Mouse (Mus musculus) limb, embryonic 11.5 days (tissue): ENCODE results near the gene Mylk. TPM values are rescaled to one million over a fixed set of nuclear protein-coding genes. Genes with fewer than 3 reads are reported as not detected.

ENCODE experiments used
- ATAC-seq: fragments of 200-750 bp; cut with Nextera tagmentation; 2 replicates; pipeline ENCODE4 v1.8.0; 2017; ENCODE audit warnings: low read depth; ENCODE audit not compliant: insufficient number of reproducible peaks, low FRiP score, low TSS enrichment
- DNase-seq: peaks from one replicate; pipeline ENCODE4 v3.0.0-alpha.2; 2015; ENCODE audit warnings: low spot score
- H3K27ac ChIP-seq: fragments of 300-500 bp; sonication (generic); replicated peaks from 2 replicates; pipeline ENCODE4 v1.5.1; 2014; ENCODE audit warnings: low read depth, mild to moderate bottlenecking, low read length
- H3K27me3 ChIP-seq: fragments of 300-500 bp; sonication (generic); 2 replicates; pipeline ENCODE4 v1.6.1; 2014; ENCODE audit warnings: mild to moderate bottlenecking, low read length, mixed read lengths; ENCODE audit not compliant: control insufficient read depth, insufficient read depth
- H3K36me3 ChIP-seq: fragments of 300-500 bp; sonication (generic); 2 replicates; pipeline ENCODE4 v1.6.1; 2014; ENCODE audit warnings: mild to moderate bottlenecking, low read length, moderate library complexity, mixed read lengths; ENCODE audit not compliant: control insufficient read depth, insufficient read depth
- H3K4me1 ChIP-seq: fragments of 300-500 bp; sonication (generic); 2 replicates; pipeline ENCODE4 v1.6.1; 2014; ENCODE audit warnings: low read length, mixed read lengths; ENCODE audit not compliant: control insufficient read depth, insufficient read depth
- H3K4me2 ChIP-seq: fragments of 300-500 bp; sonication (generic); 2 replicates; pipeline ENCODE4 v1.6.1; 2014; ENCODE audit warnings: low read depth, mild to moderate bottlenecking, moderate library complexity; ENCODE audit not compliant: severe bottlenecking
- H3K4me3 ChIP-seq: fragments of 300-500 bp; sonication (generic); 2 replicates; pipeline ENCODE4 v1.5.1; 2014; ENCODE audit warnings: low read depth, low read length
- H3K9ac ChIP-seq: fragments of 300-500 bp; sonication (generic); 2 replicates; pipeline ENCODE4 v1.6.1; 2014; ENCODE audit warnings: mild to moderate bottlenecking, low read length
- H3K9me3 ChIP-seq: fragments of 300-500 bp; sonication (generic); 2 replicates; pipeline ENCODE4 v1.6.1; 2016; ENCODE audit warnings: low read length; ENCODE audit not compliant: control insufficient read depth
- WGBS: fragments of 180-500 bp; shearing (Covaris S2); extraction: QIAGEN DNeasy Blood & Tissue Kit; methylation state at CpG from one replicate; pipeline ENCODE4 v1.1.7; 2014; 5-methylcytosine and 5-hydroxymethylcytosine counted together
- polyA plus RNA-seq: library from polyadenylated mRNA; unstranded; fragments of >200 nt; fragmentation: Nextera tagmentation; extraction: Ambion mirVana; gene quantifications from 2 replicates; pipeline ENCODE4 v1.2.1, GENCODE M21; 2014

Gene Mylk
- polyA plus RNA-seq, 1 experiment from 2014 or later: 5.4 TPM

- Histone ChIP-seq H3K9me3 (no peaks in the 10 kb centered on the region), H3K9ac (no peak overlapping the region), H3K27me3 (0 out of 2 replicates have a peak, but pooled peaks cover 5% of the 10 kb centered on the region), H3K27ac (no peak overlapping the region), H3K36me3 (no peaks in the 10 kb centered on the region), H3K4me3 (no peak overlapping the region), H3K4me1 (no peaks in the 10 kb centered on the region; the same call in 1 of the 2 replicates), H3K4me2 (no peak overlapping the region)
- WGBS: 42% methylated on average over 11 of the region's 11 CpGs
- DNase-seq: no peak
- ATAC-seq: no peak
Measured at GRCm38 (mm10) chr16:34999986-35000385, 255.0 kb downstream of the Mylk start.

- H3K9ac ChIP-seq: no peak overlapping the region
- 0 out of 2 replicates have a peak, but pooled peaks cover 5% of the 10 kb centered on the region for H3K27me3 ChIP-seq
- H3K9me3 ChIP-seq: no peaks in the 10 kb centered on the region
- 3% methylated on average over 10 of the region's 10 CpGs for WGBS
- ATAC-seq: no peak
- H3K4me1 ChIP-seq: no peaks in the 10 kb centered on the region; the same call in 1 of the 2 replicates
- peak; percentile 34 for DNase-seq
- H3K4me2 ChIP-seq: peak overlapping the region; percentile 8; the same call in 1 of the 2 replicates
- H3K4me3 ChIP-seq: no peak overlapping the region
- no peak overlapping the region for H3K27ac ChIP-seq
- no peaks in the 10 kb centered on the region for H3K36me3 ChIP-seq
Measured at GRCm38 (mm10) chr16:35000923-35001560, 256.0 kb downstream of the Mylk start.

DNA sequence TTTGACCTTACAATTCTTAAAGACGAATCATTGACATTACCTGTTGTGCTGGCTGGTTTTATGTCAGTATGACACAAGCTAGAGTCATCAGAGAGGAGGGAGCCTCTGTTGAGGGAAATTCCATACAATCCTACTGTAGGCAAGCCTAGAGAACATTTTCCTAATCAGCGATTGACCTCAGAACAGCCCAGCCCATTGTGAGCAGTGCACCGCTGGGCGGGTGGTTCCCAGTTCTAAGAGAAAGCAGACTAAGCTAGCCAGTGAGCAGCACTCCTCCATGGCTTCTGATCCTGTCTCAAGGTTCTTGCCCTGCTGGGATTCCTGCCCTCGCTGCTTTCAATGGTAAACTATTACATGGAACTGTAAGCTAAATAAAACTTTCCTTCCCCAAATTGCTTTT, 259.3 kb downstream of the Mylk start:
- Histone ChIP-seq H3K4me1 (no peaks in the 10 kb centered on the region; the same call in 1 of the 2 replicates), H3K4me3 (no peak overlapping the region), H3K4me2 (no peak overlapping the region), H3K9ac (no peak overlapping the region), H3K27ac (no peak overlapping the region), H3K27me3 (0 out of 2 replicates have a peak, but pooled peaks cover 3% of the 10 kb centered on the region), H3K9me3 (no peaks in the 10 kb centered on the region), H3K36me3 (no peaks in the 10 kb centered on the region)
- DNase-seq (no peak), ATAC-seq (no peak)
- 78% methylated on average over 5 of the region's 5 CpGs for WGBS

DNA sequence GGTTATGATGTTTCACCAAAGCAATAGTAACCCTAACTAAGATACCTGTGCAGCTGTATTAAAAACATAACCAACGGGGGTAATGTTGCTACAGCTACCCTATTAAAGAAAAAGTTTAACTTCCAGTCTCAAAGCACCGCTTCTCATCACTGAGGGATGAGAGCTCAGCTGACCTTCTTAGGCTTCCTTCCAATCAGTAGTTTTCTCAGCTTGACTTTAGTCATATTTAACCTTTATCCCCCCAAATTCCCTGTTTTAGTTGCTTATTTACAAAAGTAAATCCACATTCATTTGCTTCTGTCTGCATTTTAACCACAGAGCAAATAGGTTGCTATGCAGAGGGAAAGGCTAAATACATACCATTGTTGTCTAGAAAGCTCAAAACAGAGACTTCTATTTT, 259.7 kb downstream of the Mylk start:
- H3K27me3 ChIP-seq: 0 out of 2 replicates have a peak, but pooled peaks cover 3% of the 10 kb centered on the region
- no peak overlapping the region for H3K4me2 ChIP-seq
- no peaks in the 10 kb centered on the region; the same call in 1 of the 2 replicates for H3K4me1 ChIP-seq
- no peak overlapping the region for H3K4me3 ChIP-seq
- no peak for DNase-seq
- ATAC-seq: no peak
- WGBS: 85% methylated on average over 2 of the region's 2 CpGs
- no peaks in the 10 kb centered on the region for H3K36me3 ChIP-seq
- no peak overlapping the region for H3K9ac ChIP-seq
- H3K9me3 ChIP-seq: no peaks in the 10 kb centered on the region
- H3K27ac ChIP-seq: no peak overlapping the region

DNA sequence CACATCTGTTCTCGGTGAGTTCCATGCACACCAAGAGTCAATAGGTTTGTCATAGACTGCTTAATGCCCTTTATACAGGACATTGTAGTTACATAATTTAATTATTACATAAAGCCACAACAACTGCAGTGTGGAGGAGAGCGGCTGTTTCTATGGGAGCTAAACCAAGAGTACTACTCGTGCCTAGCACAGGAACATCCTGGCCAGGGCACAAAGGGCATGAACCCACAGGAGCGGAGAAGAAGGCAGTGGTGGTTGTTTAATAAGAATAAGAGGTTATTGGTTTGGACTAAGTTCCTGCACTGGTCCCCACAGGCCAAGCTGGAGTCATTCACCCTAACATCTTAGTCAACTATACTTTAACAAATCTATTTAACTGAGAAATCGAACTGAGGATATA, 261.2 kb downstream of the Mylk start:
- Histone ChIP-seq H3K4me2 (no peak overlapping the region), H3K9ac (no peak overlapping the region), H3K4me3 (no peak overlapping the region), H3K27me3 (no peaks in the 10 kb centered on the region), H3K4me1 (no peaks in the 10 kb centered on the region), H3K9me3 (no peaks in the 10 kb centered on the region), H3K36me3 (no peaks in the 10 kb centered on the region), H3K27ac (no peak overlapping the region)
- no peak for ATAC-seq
- WGBS: 84% methylated on average over 5 of the region's 5 CpGs
- no peak for DNase-seq

DNA sequence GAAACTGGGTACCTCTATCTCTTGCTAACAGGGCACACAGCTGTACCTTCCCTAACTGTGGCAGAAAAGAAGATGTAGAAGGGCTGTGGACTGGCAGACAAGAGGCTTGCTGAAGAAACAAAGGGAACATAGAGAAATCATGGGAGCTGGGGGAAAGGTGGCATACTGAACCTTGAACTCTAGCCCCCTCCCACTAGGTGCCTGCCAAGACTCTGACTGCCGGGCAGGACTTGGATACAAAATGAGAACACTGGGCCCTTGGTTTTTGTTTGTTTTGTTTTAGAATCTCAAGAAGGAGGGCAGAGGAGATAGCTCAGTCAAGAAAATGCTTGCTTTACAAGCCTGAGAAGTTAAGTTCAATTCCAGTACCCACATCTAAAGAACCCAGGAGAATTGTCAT, 262.4 kb downstream of the Mylk start:
- Histone ChIP-seq H3K9ac (no peak overlapping the region), H3K27me3 (no peaks in the 10 kb centered on the region), H3K4me2 (no peak overlapping the region), H3K27ac (no peak overlapping the region), H3K4me3 (no peak overlapping the region), H3K9me3 (no peaks in the 10 kb centered on the region), H3K36me3 (no peaks in the 10 kb centered on the region), H3K4me1 (no peaks in the 10 kb centered on the region)
- 89% methylated on average over 1 of the region's 1 CpGs for WGBS
- no peak for ATAC-seq
- DNase-seq: no peak

DNA sequence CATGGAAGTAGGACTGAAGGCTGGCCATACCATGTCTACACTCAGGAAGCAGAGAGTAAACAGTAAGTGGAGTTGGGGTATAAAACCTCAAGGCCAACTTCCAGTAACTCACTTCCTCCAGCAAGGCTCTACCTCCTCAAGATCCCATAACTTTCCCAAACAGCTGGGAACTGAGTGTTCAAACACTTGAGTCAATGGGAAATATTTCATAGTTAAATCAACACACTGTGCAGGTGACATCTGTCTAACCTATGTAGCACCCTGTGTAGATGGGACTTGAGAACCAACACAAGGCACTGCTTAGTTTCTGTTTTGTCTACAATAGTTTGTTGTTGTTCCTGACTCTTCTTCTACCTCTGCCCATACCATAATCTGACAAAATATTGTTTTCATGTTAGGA, 263.4 kb downstream of the Mylk start:
- ATAC-seq: no peak
- H3K4me1 ChIP-seq: no peaks in the 10 kb centered on the region

DNA sequence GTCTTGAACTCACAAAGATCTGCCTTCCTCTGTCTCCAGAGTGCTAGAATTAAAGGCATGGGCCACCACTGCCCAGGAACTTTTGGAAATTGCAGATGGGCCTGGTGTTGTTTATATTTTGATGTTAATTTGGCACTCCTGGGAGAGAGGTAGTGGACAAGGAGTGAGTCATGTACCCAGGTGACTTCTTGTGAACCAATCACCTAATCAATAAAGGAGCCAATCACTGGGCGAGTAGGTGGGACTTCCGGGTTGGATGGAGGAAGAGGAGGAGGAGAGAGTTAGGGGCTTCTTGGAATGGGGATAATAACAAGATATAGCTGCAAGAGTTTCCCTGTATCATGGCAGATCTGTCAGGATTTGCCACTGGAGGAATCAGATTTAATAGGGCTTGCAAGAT, 268.5 kb downstream of the Mylk start:
- Histone ChIP-seq H3K27me3 (no peaks in the 10 kb centered on the region), H3K4me3 (no peak overlapping the region), H3K36me3 (no peaks in the 10 kb centered on the region), H3K9me3 (no peaks in the 10 kb centered on the region), H3K4me2 (no peak overlapping the region), H3K4me1 (no peaks in the 10 kb centered on the region), H3K27ac (no peak overlapping the region), H3K9ac (no peak overlapping the region)
- DNase-seq (no peak), ATAC-seq (no peak)
- 81% methylated on average over 2 of the region's 2 CpGs for WGBS

More for the DNA sequence above, 263.4 kb downstream of the Mylk start:
- Histone ChIP-seq H3K27ac (no peak overlapping the region), H3K4me3 (no peak overlapping the region), H3K9ac (no peak overlapping the region), H3K4me2 (no peak overlapping the region), H3K9me3 (no peaks in the 10 kb centered on the region), H3K27me3 (no peaks in the 10 kb centered on the region), H3K36me3 (no peaks in the 10 kb centered on the region)
- no peak for DNase-seq

DNA sequence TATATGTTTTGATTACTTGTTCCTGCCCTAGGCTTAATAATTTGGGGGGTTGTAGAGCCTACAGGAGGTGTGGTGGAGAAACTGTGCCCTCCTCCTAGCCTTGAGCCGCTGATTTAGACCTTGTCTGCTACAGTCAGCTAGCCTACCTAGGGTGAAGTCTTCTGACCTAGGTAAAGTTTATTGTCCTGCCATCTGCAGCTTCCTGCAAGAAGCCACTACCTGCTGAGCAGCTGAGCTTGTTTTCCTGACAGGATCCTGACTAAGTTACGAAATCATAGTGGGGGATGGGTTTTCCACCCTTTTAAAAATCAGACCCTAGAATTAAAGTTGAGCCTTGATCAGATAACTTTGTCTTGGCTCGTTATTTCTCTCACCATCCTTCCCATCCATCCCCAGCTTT, 271.5 kb downstream of the Mylk start:
- 81% methylated on average over 3 of the region's 3 CpGs for WGBS
- Histone ChIP-seq H3K4me3 (no peak overlapping the region), H3K27ac (no peak overlapping the region), H3K9me3 (no peaks in the 10 kb centered on the region), H3K4me1 (no peaks in the 10 kb centered on the region), H3K27me3 (no peaks in the 10 kb centered on the region), H3K9ac (no peak overlapping the region), H3K4me2 (no peak overlapping the region), H3K36me3 (no peaks in the 10 kb centered on the region)
- DNase-seq (no peak), ATAC-seq (no peak)
